Mouse (Mus musculus): ENCODE results near the gene Prpf4. TPM values are rescaled to one million over a fixed set of nuclear protein-coding genes. Genes with fewer than 3 reads are reported as not detected.

Prpf4 gene
- total and polyA plus RNA-seq, 2 experiments from 2014 or later = 12.2 to 19.6 TPM

DNA sequence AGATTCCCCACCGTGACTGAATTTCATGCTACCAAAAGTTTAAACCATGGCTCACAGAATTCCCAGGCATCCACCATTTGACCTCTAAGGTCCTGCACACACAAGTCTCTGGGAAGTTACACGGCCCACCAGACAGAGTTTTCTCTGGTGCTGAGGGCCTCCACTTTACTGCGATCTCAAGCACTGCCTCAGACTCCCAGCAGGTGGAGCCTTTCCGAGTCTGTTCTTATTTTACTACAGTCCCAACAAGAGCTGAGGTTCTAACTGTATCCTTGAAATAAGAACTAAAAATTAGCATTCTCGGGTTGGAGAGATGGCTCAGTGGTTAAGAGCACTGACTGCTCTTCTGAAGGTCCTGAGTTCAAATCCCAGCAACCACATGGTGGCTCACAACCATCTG is 46.4 kb downstream of the Prpf4 start:
- no peaks in the 10 kb centered on the region for H3K9me3 ChIP-seq (ENCODE audit: low read length)
- H3K27ac ChIP-seq = no peak overlapping the region
- WGBS = 63% methylated on average over 5 of the region's 5 CpGs
- DNase-seq (ENCODE audit: low spot score) = peak; percentile 46
- H3K36me3 ChIP-seq (ENCODE audit: insufficient read depth, low read length) = no peaks in the 10 kb centered on the region
- no peaks in the 10 kb centered on the region for H3K27me3 ChIP-seq (ENCODE audit: insufficient read depth, low read length)
- H3K9ac ChIP-seq (replicated peaks; ENCODE audit: low read length) = no peak overlapping the region
- TF ChIP-seq CTCF (IDR thresholded peaks at IDR 0.05; ENCODE audit: low read depth) = peak; percentile 68
- no peak overlapping the region for H3K4me3 ChIP-seq (ENCODE audit: low read length)
- H3K4me1 ChIP-seq (ENCODE audit: insufficient read depth, low read length) = no peaks in the 10 kb centered on the region
- H3K4me2 ChIP-seq (ENCODE audit: low read depth, low read length) = no peak overlapping the region
- peak; percentile 61; the same call in 1 of the 2 replicates for ATAC-seq

DNA sequence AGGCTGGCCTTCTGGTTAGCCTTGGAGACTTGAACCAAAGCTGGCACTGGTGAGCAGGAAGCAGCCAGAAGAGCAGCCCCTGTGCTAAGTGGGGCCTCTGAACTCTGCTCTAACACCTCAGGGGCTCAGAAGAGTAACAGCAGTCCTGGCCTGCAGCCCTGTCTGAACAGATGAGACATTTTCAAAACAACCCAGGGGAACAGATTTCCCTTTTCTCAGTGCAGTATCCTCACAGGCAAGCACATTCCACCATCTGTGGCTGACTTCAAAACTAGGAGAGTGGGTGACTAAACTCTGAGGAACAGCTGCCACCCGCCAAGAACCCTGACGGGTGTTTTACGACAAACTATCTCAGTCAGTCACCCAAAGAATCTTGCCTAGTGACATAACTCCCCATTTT is 50.5 kb downstream of the Prpf4 start:
- H3K4me3 ChIP-seq (ENCODE audit: low read length) = no peak overlapping the region
- ATAC-seq = no peak
- no peak overlapping the region for H3K9ac ChIP-seq (replicated peaks; ENCODE audit: low read length)
- DNase-seq (ENCODE audit: low spot score) = no peak
- no peak overlapping the region for H3K27ac ChIP-seq
- no peaks in the 10 kb centered on the region for H3K9me3 ChIP-seq (ENCODE audit: low read length)
- no peaks in the 10 kb centered on the region for H3K27me3 ChIP-seq (ENCODE audit: insufficient read depth, low read length)
- no peaks in the 10 kb centered on the region for H3K4me1 ChIP-seq (ENCODE audit: insufficient read depth, low read length)
- H3K36me3 ChIP-seq (ENCODE audit: insufficient read depth, low read length) = peaks cover 8% of the 10 kb centered on the region; the same call in 1 of the 2 replicates
- H3K4me2 ChIP-seq (ENCODE audit: low read depth, low read length) = no peak overlapping the region
- TF ChIP-seq CTCF (IDR thresholded peaks at IDR 0.05; ENCODE audit: low read depth) = no peak
- whole genome bisulfite sequencing = 64% methylated on average over 3 of the region's 3 CpGs

DNA sequence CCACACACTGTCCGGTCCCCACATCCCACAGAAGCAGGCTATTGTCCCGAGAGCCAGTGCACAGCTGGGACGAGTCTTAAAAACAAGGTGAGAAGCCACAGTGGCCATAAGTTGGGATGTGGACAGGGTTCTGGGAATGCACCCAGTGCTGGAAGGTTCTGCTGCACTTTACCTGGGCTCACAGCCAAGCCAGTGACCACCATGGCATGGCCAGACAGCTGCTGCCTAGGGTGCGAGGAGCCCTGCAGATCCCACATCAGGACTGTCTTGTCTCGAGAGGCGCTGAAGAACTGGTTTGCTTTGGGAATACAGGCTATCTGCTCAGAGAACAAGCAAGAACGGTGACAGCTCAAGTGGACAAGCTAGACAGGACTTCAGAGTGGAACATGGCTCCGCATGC is 51.8 kb downstream of the Prpf4 start:
- no peak overlapping the region for H3K4me2 ChIP-seq (ENCODE audit: low read depth, low read length)
- no peaks in the 10 kb centered on the region for H3K9me3 ChIP-seq (ENCODE audit: low read length)
- TF ChIP-seq CTCF (IDR thresholded peaks at IDR 0.05; ENCODE audit: low read depth) = no peak
- 92% methylated on average over 8 of the region's 8 CpGs for WGBS
- H3K9ac ChIP-seq (replicated peaks; ENCODE audit: low read length) = no peak overlapping the region
- no peaks in the 10 kb centered on the region for H3K4me1 ChIP-seq (ENCODE audit: insufficient read depth, low read length)
- ATAC-seq (no peak), DNase-seq (ENCODE audit: low spot score) (no peak)
- no peak overlapping the region for H3K4me3 ChIP-seq (ENCODE audit: low read length)
- peaks cover 8% of the 10 kb centered on the region; the same call in 1 of the 2 replicates for H3K36me3 ChIP-seq (ENCODE audit: insufficient read depth, low read length)
- H3K27me3 ChIP-seq (ENCODE audit: insufficient read depth, low read length) = no peaks in the 10 kb centered on the region
- H3K27ac ChIP-seq = no peak overlapping the region

DNA sequence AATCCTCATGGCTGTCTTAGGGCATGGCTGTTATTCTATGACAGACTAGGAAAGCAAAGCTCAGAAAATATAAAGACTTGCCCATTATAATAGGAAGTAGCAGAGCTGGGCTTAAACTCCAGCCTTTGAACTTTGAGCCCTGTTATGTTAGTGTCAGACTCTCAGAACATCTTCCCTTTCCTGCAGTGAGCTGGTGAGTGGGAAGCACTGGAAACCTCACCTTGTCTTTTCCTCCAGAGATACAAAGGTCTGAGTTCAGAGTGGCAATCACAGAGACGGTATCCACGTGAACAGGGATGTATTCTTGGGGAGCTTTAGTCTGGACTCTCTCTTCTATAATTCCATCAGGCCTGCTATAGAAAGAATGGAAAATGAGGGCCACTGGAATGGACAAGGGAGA is 54.5 kb downstream of the Prpf4 start:
- Histone ChIP-seq H3K9ac (replicated peaks; ENCODE audit: low read length) (no peak overlapping the region), H3K4me3 (ENCODE audit: low read length) (no peak overlapping the region), H3K9me3 (ENCODE audit: low read length) (no peaks in the 10 kb centered on the region), H3K4me2 (ENCODE audit: low read depth, low read length) (no peak overlapping the region), H3K4me1 (ENCODE audit: insufficient read depth, low read length) (no peaks in the 10 kb centered on the region), H3K27ac (no peak overlapping the region), H3K36me3 (ENCODE audit: insufficient read depth, low read length) (peaks cover 8% of the 10 kb centered on the region; the same call in 1 of the 2 replicates), H3K27me3 (ENCODE audit: insufficient read depth, low read length) (no peaks in the 10 kb centered on the region)
- 77% methylated on average over 2 of the region's 2 CpGs for WGBS
- DNase-seq (ENCODE audit: low spot score) (no peak), ATAC-seq (no peak)
- TF ChIP-seq CTCF (IDR thresholded peaks at IDR 0.05; ENCODE audit: low read depth) = no peak

DNA sequence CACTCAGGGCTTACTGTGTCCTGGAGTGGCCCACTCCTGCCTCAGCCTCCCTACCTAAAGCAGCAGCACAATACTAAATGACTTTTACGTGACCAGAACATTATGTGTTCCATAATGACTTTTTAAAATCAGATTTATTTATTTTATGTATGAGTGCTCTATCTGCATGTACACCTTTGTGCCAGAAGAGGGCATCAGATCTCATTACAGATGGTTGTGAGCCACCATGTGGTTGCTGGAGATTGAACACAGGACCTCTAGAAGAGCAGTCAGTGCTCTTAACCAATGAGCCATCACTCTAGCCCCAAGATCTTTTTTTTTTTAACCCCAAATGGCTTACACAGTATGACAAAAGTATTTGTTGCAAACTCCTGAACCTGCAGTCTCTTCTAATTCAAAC is 59.6 kb downstream of the Prpf4 start:
- Histone ChIP-seq H3K36me3 (ENCODE audit: insufficient read depth, low read length) (peaks cover 1% of the 10 kb centered on the region; the same call in 1 of the 2 replicates), H3K4me1 (ENCODE audit: insufficient read depth, low read length) (no peaks in the 10 kb centered on the region), H3K4me2 (ENCODE audit: low read depth, low read length) (no peak overlapping the region), H3K27me3 (ENCODE audit: insufficient read depth, low read length) (no peaks in the 10 kb centered on the region), H3K4me3 (ENCODE audit: low read length) (no peak overlapping the region), H3K27ac (no peak overlapping the region), H3K9me3 (ENCODE audit: low read length) (no peaks in the 10 kb centered on the region), H3K9ac (replicated peaks; ENCODE audit: low read length) (no peak overlapping the region)
- TF ChIP-seq CTCF (IDR thresholded peaks at IDR 0.05; ENCODE audit: low read depth) = peak; percentile 33
- DNase-seq (ENCODE audit: low spot score) (no peak), ATAC-seq (no peak)
- 89% methylated on average over 1 of the region's 1 CpGs for WGBS

DNA sequence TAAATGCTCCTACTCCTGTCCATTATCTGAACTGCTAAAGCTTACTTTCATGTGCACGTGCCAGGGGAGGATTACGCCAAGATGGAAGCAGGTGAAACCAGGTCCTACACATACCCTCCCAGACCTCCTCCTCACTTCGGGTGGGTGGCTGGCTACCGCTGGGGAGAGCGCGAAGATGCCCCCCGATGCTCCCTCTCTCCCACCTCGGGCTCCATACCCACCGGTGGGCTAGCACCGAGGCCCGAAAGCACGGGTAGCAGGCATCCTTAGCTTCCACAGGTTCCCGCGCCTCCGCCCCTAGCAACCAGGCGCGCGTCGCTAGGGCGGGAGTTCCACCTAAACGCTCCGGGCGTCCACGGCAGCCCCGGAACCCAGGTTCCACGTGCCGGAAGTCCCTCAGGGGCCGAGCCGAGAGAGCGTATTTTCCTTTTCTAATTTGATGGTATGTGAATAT is 62.0 kb downstream of the Prpf4 start, which contains the start of gene Wdr31:
Wdr31 (minus strand) TSS at position 299 of the 454 bp plus-strand sequence.
- no peaks in the 10 kb centered on the region for H3K36me3 ChIP-seq (ENCODE audit: insufficient read depth, low read length)
- DNase-seq (ENCODE audit: low spot score) (peak; percentile 89), ATAC-seq (peak; percentile 97)
- no peak for TF ChIP-seq CTCF (IDR thresholded peaks at IDR 0.05; ENCODE audit: low read depth)
- peak within 1 kb of the TSS; percentile 49 for H3K9ac ChIP-seq (replicated peaks; ENCODE audit: low read length)
- H3K27me3 ChIP-seq (ENCODE audit: insufficient read depth, low read length) = no peaks in the 10 kb centered on the region
- H3K9me3 ChIP-seq (ENCODE audit: low read length) = no peaks in the 10 kb centered on the region
- H3K4me2 ChIP-seq (ENCODE audit: low read depth, low read length) = peak within 1 kb of the TSS; percentile 71
- H3K4me1 ChIP-seq (ENCODE audit: insufficient read depth, low read length) = no peaks in the 10 kb centered on the region
- under 1% methylated on average over 30 of the region's 30 CpGs for WGBS
- H3K27ac ChIP-seq = peak within 1 kb of the TSS; percentile 59
- peak within 1 kb of the TSS; percentile 55 for H3K4me3 ChIP-seq (ENCODE audit: low read length)

DNA sequence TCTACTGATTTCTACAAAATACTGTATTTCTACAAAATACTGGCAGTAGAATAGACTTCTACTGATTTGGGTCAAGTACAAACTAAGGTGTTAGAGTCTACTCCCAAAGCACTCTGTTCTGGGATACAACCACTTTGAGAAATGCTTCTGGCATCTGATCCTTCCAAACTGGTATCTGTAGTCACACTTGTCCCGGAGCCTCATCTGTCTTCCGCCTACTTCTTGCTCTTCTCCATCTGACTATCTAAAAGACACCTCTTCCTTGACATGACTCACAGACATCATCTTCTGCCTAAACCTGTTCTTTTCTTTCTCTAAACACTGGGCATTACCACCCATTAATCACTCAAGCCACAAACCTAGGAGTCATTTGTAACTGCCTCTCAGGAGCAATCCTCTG is 63.5 kb downstream of the Prpf4 start:
- no peaks in the 10 kb centered on the region for H3K36me3 ChIP-seq (ENCODE audit: insufficient read depth, low read length)
- WGBS = 91% methylated on average over 2 of the region's 2 CpGs
- H3K4me3 ChIP-seq (ENCODE audit: low read length) = no peak overlapping the region
- H3K27ac ChIP-seq = no peak overlapping the region
- H3K4me1 ChIP-seq (ENCODE audit: insufficient read depth, low read length) = no peaks in the 10 kb centered on the region
- no peak for TF ChIP-seq CTCF (IDR thresholded peaks at IDR 0.05; ENCODE audit: low read depth)
- H3K9me3 ChIP-seq (ENCODE audit: low read length) = no peaks in the 10 kb centered on the region
- H3K9ac ChIP-seq (replicated peaks; ENCODE audit: low read length) = no peak overlapping the region
- ATAC-seq (no peak), DNase-seq (ENCODE audit: low spot score) (no peak)
- H3K27me3 ChIP-seq (ENCODE audit: insufficient read depth, low read length) = no peaks in the 10 kb centered on the region
- no peak overlapping the region for H3K4me2 ChIP-seq (ENCODE audit: low read depth, low read length)
